Mouse (Mus musculus) embryonic facial prominence, embryonic 10.5 days (tissue): ENCODE data around the gene Iah1. TPM values are rescaled to one million over a fixed set of nuclear protein-coding genes. Genes with fewer than 3 reads are reported as not detected.

Source experiments
- DNase-seq: peaks from one replicate; pipeline ENCODE4 v3.0.0-alpha.2; 2017; ENCODE audit warnings: low spot score
- H3K27ac ChIP-seq: fragments of 300-500 bp; sonication (generic); replicated peaks from 2 replicates; pipeline ENCODE4 v1.5.1; 2016; ENCODE audit warnings: mild to moderate bottlenecking
- H3K27me3 ChIP-seq: fragments of 300-500 bp; sonication (generic); replicated peaks from 2 replicates; pipeline ENCODE4 v1.6.1; 2016; ENCODE audit warnings: low read depth, mild to moderate bottlenecking; ENCODE audit not compliant: poor library complexity, severe bottlenecking
- H3K36me3 ChIP-seq: fragments of 300-500 bp; sonication (generic); replicated peaks from 2 replicates; pipeline ENCODE4 v1.6.1; 2016; ENCODE audit warnings: mild to moderate bottlenecking, moderate library complexity
- H3K4me1 ChIP-seq: fragments of 300-500 bp; sonication (generic); 2 replicates; pipeline ENCODE4 v1.6.1; 2016
- H3K4me3 ChIP-seq: fragments of 300-500 bp; sonication (generic); 2 replicates; pipeline ENCODE4 v1.5.1; 2016; ENCODE audit warnings: mild to moderate bottlenecking, moderate library complexity
- H3K9me3 ChIP-seq: fragments of 300-500 bp; sonication (generic); 2 replicates; pipeline ENCODE4 v1.6.1; 2016; ENCODE audit warnings: mild to moderate bottlenecking
- WGBS: fragments of 180-500 bp; shearing (Covaris S2); methylation state at CpG from one replicate; pipeline ENCODE4 v1.1.7; 2016; 5-methylcytosine and 5-hydroxymethylcytosine counted together
- polyA plus RNA-seq: library from polyadenylated mRNA; unstranded; fragments of >200 nt; fragmentation: Nextera tagmentation; extraction: Ambion mirVana; gene quantifications from 2 replicates; pipeline ENCODE4 v1.2.1, GENCODE M21; 2016

Iah1 gene
- 43.0 and 46.1 TPM in 2 replicates for polyA plus RNA-seq

GRCm38 (mm10) chr12:21315923-21316868, at the start of gene Iah1:
TSS of gene Iah1 (plus strand) at chr12:21316389.
- peaks cover 8% of the 10 kb centered on the region; the same call in 1 of the 2 replicates for H3K4me1 ChIP-seq
- WGBS: 2% methylated on average over 59 of the region's 59 CpGs
- H3K36me3 ChIP-seq: peaks cover 72% of the 10 kb centered on the region
- peak; percentile 90 for DNase-seq
- H3K27me3 ChIP-seq: no peaks in the 10 kb centered on the region
- peak within 1 kb of the TSS; percentile 91 for H3K27ac ChIP-seq
- H3K9me3 ChIP-seq: no peaks in the 10 kb centered on the region
- peak within 1 kb of the TSS; percentile 84 for H3K4me3 ChIP-seq

- Histone ChIP-seq H3K9me3 (no peaks in the 10 kb centered on the region), H3K27me3 (no peaks in the 10 kb centered on the region), H3K36me3 (peaks cover 99% of the 10 kb centered on the region), H3K27ac (no peak overlapping the region), H3K4me1 (no peaks in the 10 kb centered on the region), H3K4me3 (no peak overlapping the region)
- 75% methylated on average over 2 of the region's 2 CpGs for WGBS
- DNase-seq: no peak
These were observed 49.4 kb upstream of the Iah1 start for GRCm38 (mm10) chr12:21266784-21267098.

- Histone ChIP-seq H3K27ac (no peak overlapping the region), H3K9me3 (no peaks in the 10 kb centered on the region), H3K4me3 (no peak overlapping the region), H3K36me3 (peaks cover 99% of the 10 kb centered on the region), H3K4me1 (no peaks in the 10 kb centered on the region), H3K27me3 (no peaks in the 10 kb centered on the region)
- WGBS: 94% methylated on average over 8 of the region's 8 CpGs
- DNase-seq: no peak
These were observed 48.0 kb upstream of the Iah1 start for GRCm38 (mm10) chr12:21268083-21268616.

- H3K36me3 ChIP-seq: peaks cover 48% of the 10 kb centered on the region
- H3K4me3 ChIP-seq: no peak overlapping the region
- H3K9me3 ChIP-seq: no peaks in the 10 kb centered on the region
- H3K4me1 ChIP-seq: no peaks in the 10 kb centered on the region
- H3K27me3 ChIP-seq: no peaks in the 10 kb centered on the region
- no peak for DNase-seq
- no peak overlapping the region for H3K27ac ChIP-seq
- 85% methylated on average over 7 of the region's 7 CpGs for WGBS
These were observed 41.7 kb upstream of the Iah1 start for GRCm38 (mm10) chr12:21274446-21274845.

- H3K9me3 ChIP-seq: no peaks in the 10 kb centered on the region
- H3K36me3 ChIP-seq: peaks cover 19% of the 10 kb centered on the region
- no peaks in the 10 kb centered on the region for H3K27me3 ChIP-seq
- no peak for DNase-seq
- H3K4me3 ChIP-seq: no peak overlapping the region
- H3K4me1 ChIP-seq: no peaks in the 10 kb centered on the region
- 91% methylated on average over 1 of the region's 1 CpGs for WGBS
- H3K27ac ChIP-seq: no peak overlapping the region
These were observed 38.8 kb upstream of the Iah1 start for GRCm38 (mm10) chr12:21277352-21277864.

- H3K4me1 ChIP-seq: peaks cover 19% of the 10 kb centered on the region
- no peaks in the 10 kb centered on the region for H3K27me3 ChIP-seq
- no peaks in the 10 kb centered on the region for H3K9me3 ChIP-seq
- H3K27ac ChIP-seq: peak within 1 kb of the TSS; percentile 92
- H3K4me3 ChIP-seq: peak within 1 kb of the TSS; percentile 87
- H3K36me3 ChIP-seq: peaks cover 15% of the 10 kb centered on the region
- 50% methylated on average over 11 of the region's 11 CpGs for WGBS
- DNase-seq: no peak
These were observed 31.3 kb upstream of the Iah1 start, which contains the start of gene Cpsf3 for GRCm38 (mm10) chr12:21284761-21285441. TSS of gene Cpsf3 (plus strand) at chr12:21285391.

GRCm38 (mm10) chr12:21285508-21286242, 30.5 kb upstream of the Iah1 start:
- Histone ChIP-seq H3K4me1 (peaks cover 19% of the 10 kb centered on the region), H3K27ac (peak overlapping the region; percentile 92), H3K27me3 (no peaks in the 10 kb centered on the region), H3K36me3 (peaks cover 23% of the 10 kb centered on the region), H3K9me3 (no peaks in the 10 kb centered on the region), H3K4me3 (peak overlapping the region; percentile 87)
- DNase-seq: no peak
- WGBS: under 1% methylated on average over 47 of the region's 47 CpGs

GRCm38 (mm10) chr12:21286243-21286622, 30.0 kb upstream of the Iah1 start, which contains the start of gene Itgb1bp1:
TSS of gene Itgb1bp1 (minus strand) at chr12:21286284.
- peak within 1 kb of the TSS; percentile 87 for H3K4me3 ChIP-seq
- peaks cover 19% of the 10 kb centered on the region for H3K4me1 ChIP-seq
- peak; percentile 98 for DNase-seq
- peak within 1 kb of the TSS; percentile 92 for H3K27ac ChIP-seq
- under 1% methylated on average over 28 of the region's 28 CpGs for WGBS
- no peaks in the 10 kb centered on the region for H3K9me3 ChIP-seq
- peaks cover 29% of the 10 kb centered on the region for H3K36me3 ChIP-seq
- H3K27me3 ChIP-seq: no peaks in the 10 kb centered on the region

GRCm38 (mm10) chr12:21286712-21287650, 29.2 kb upstream of the Iah1 start:
- no peaks in the 10 kb centered on the region for H3K9me3 ChIP-seq
- peaks cover 36% of the 10 kb centered on the region for H3K36me3 ChIP-seq
- no peak for DNase-seq
- H3K4me1 ChIP-seq: peaks cover 19% of the 10 kb centered on the region
- H3K27me3 ChIP-seq: no peaks in the 10 kb centered on the region
- 37% methylated on average over 18 of the region's 18 CpGs for whole genome bisulfite sequencing
- H3K4me3 ChIP-seq: peak overlapping the region; percentile 87
- H3K27ac ChIP-seq: peak overlapping the region; percentile 92

GRCm38 (mm10) chr12:21288716-21289395, 27.3 kb upstream of the Iah1 start:
- 94% methylated on average over 3 of the region's 3 CpGs for WGBS
- DNase-seq: no peak
- H3K27ac ChIP-seq: no peak overlapping the region
- H3K27me3 ChIP-seq: no peaks in the 10 kb centered on the region
- H3K9me3 ChIP-seq: no peaks in the 10 kb centered on the region
- no peak overlapping the region for H3K4me3 ChIP-seq
- peaks cover 55% of the 10 kb centered on the region for H3K36me3 ChIP-seq
- peaks cover 19% of the 10 kb centered on the region for H3K4me1 ChIP-seq

- H3K4me1 ChIP-seq: peaks cover 19% of the 10 kb centered on the region
- peaks cover 63% of the 10 kb centered on the region for H3K36me3 ChIP-seq
- H3K4me3 ChIP-seq: no peak overlapping the region
- no peak for DNase-seq
- no peaks in the 10 kb centered on the region for H3K9me3 ChIP-seq
- H3K27ac ChIP-seq: no peak overlapping the region
- H3K27me3 ChIP-seq: no peaks in the 10 kb centered on the region
- 87% methylated on average over 6 of the region's 6 CpGs for WGBS
These were observed 26.5 kb upstream of the Iah1 start for GRCm38 (mm10) chr12:21289651-21290050.
